Mouse (Mus musculus) left cerebral cortex, postnatal 25 days (tissue): ENCODE results near the gene Tcf15. TPM values are rescaled to one million over a fixed set of nuclear protein-coding genes. Genes with fewer than 3 reads are reported as not detected.

ENCODE experiments used
- DNase-seq, 2 experiments: peaks; one replicate each; pipeline ENCODE4 v3.0.0; 2022; ENCODE audit warnings: low spot score in 2 of 2, mixed read lengths in 1 of 2
- intact Hi-C: fragments of 180-260 bp; cut with DNase I; formaldehyde crosslinking; loops from one replicate; pipeline ENCODE4 v1.15.1; 2025
- total RNA-seq, 2 experiments: library from RNA; stranded (reverse); gene quantifications; 2 replicates each; pipeline ENCODE4 v1.2.3; 2021

Tcf15 gene
- total RNA-seq, 2 experiments from 2014 or later: 0.76 to 1.1 TPM

- intact Hi-C loops: no loop called here
- DNase-seq: no peak
Observed at GRCm38 (mm10) chr2:152156471-152156870, 13.1 kb downstream of the Tcf15 start.

- no peak for DNase-seq
- intact Hi-C loops: no loop called here
Observed at GRCm38 (mm10) chr2:152159487-152159886, 16.1 kb downstream of the Tcf15 start.

GRCm38 (mm10) chr2:152166257-152166656 is 22.9 kb downstream of the Tcf15 start:
- no peak for DNase-seq
- intact Hi-C loops: no loop called here

- intact Hi-C loops: no loop called here
- DNase-seq: peak; percentile 58 to 66
Observed at GRCm38 (mm10) chr2:152167851-152168290, 24.5 kb downstream of the Tcf15 start.

- intact Hi-C loops: no loop called here
Observed at GRCm38 (mm10) chr2:152169377-152169776, 26.0 kb downstream of the Tcf15 start.

GRCm38 (mm10) chr2:152174861-152175260 is 31.5 kb downstream of the Tcf15 start:
- intact Hi-C loops: no loop called here
- no peak for DNase-seq

More at GRCm38 (mm10) chr2:152169377-152169776, 26.0 kb downstream of the Tcf15 start:
- DNase-seq: no peak

- DNase-seq: no peak
- intact Hi-C loops: no loop called here
Observed at GRCm38 (mm10) chr2:152176659-152177058, 33.3 kb downstream of the Tcf15 start.

GRCm38 (mm10) chr2:152177162-152177805 is 33.9 kb downstream of the Tcf15 start:
- no peak for DNase-seq
- intact Hi-C loops: no loop called here

- intact Hi-C loops: no loop called here
- DNase-seq: no peak
Observed at GRCm38 (mm10) chr2:152177806-152178170, 34.4 kb downstream of the Tcf15 start.

GRCm38 (mm10) chr2:152178345-152178744 is 35.0 kb downstream of the Tcf15 start:
- DNase-seq: no peak
- intact Hi-C loops: no loop called here

GRCm38 (mm10) chr2:152179301-152179700 is 35.9 kb downstream of the Tcf15 start:
- no peak for DNase-seq
- intact Hi-C loops: no loop called here

- peak in 1 of 2 experiments; percentile 28 for DNase-seq
- intact Hi-C loops: no loop called here
Observed at GRCm38 (mm10) chr2:152180323-152180722, 37.0 kb downstream of the Tcf15 start.

GRCm38 (mm10) chr2:152187132-152187531 is 43.8 kb downstream of the Tcf15 start:
- no peak for DNase-seq
- intact Hi-C loops: no loop called here

- intact Hi-C loops: no loop called here
- no peak for DNase-seq
Observed at GRCm38 (mm10) chr2:152189213-152189612, 45.9 kb downstream of the Tcf15 start.

- intact Hi-C loops: no loop called here
- DNase-seq: no peak
Observed at GRCm38 (mm10) chr2:152189640-152190039, 46.3 kb downstream of the Tcf15 start.

- intact Hi-C loops: no loop called here
- no peak for DNase-seq
Observed at GRCm38 (mm10) chr2:152190161-152190560, 46.8 kb downstream of the Tcf15 start.

- no peak for DNase-seq
- intact Hi-C loops: no loop called here
Observed at GRCm38 (mm10) chr2:152192591-152193345, 49.4 kb downstream of the Tcf15 start.

GRCm38 (mm10) chr2:152193346-152193710 is 50.0 kb downstream of the Tcf15 start:
- DNase-seq: no peak
- intact Hi-C loops: no loop called here

- intact Hi-C loops: no loop called here
- DNase-seq: no peak
Observed at GRCm38 (mm10) chr2:152194586-152194985, 51.2 kb downstream of the Tcf15 start.

GRCm38 (mm10) chr2:152196896-152197295 is 53.5 kb downstream of the Tcf15 start:
- intact Hi-C loops: loop anchor here (1.0 to 2.0 kb wide), 3 partner anchors 85 to 168 kb away; no protein-coding TSS in a partner anchor
- peak in 1 of 2 experiments; percentile 9 for DNase-seq

GRCm38 (mm10) chr2:152197301-152197712 is 53.9 kb downstream of the Tcf15 start:
- peak; percentile 68 to 82 for DNase-seq
- intact Hi-C loops: loop anchor here (1.0 to 2.0 kb wide), 3 partner anchors 85 to 169 kb away; no protein-coding TSS in a partner anchor
